In genomic region chrX:48453736-48454494, GRCm38 (mm10) we compare ENCODE assay signal across 8 mouse cellular contexts. TPM values are rescaled to one million over a fixed set of nuclear protein-coding genes. Genes with fewer than 3 reads are reported as not detected.
DNase-seq lines count a peak whose midpoint lies in the region; ATAC-seq and TF ChIP-seq lines count a peak whose summit lies in the region.

No protein-coding gene starts in this region.

- no peaks in the 10 kb centered on the region for H3K9me3 ChIP-seq in hindbrain, embryonic 14.5 days (ENCODE audit: control insufficient read depth, low read length)
- no peaks in the 10 kb centered on the region for H3K9me3 ChIP-seq in limb, embryonic 14.5 days (ENCODE audit: control insufficient read depth, low read length)
- H3K9me3 ChIP-seq in midbrain, embryonic 15.5 days: no peaks in the 10 kb centered on the region
- H3K9me3 ChIP-seq in stomach, embryonic 14.5 days (ENCODE audit: control insufficient read depth, low read depth, low read length): no peaks in the 10 kb centered on the region

- no peaks in the 10 kb centered on the region for H3K4me1 ChIP-seq in hindbrain, embryonic 14.5 days (replicated peaks; ENCODE audit: control insufficient read depth, insufficient read depth, low read length)
- no peaks in the 10 kb centered on the region for H3K4me1 ChIP-seq in limb, embryonic 14.5 days (ENCODE audit: control insufficient read depth, insufficient read depth, low read length)
- peaks cover 3% of the 10 kb centered on the region; the same call in 1 of the 2 replicates for H3K4me1 ChIP-seq in midbrain, embryonic 15.5 days
- no peaks in the 10 kb centered on the region; the same call in 1 of the 2 replicates for H3K4me1 ChIP-seq in stomach, embryonic 14.5 days (ENCODE audit: control insufficient read depth, insufficient read depth, low read length)

- peak overlapping the region; percentile 77 for H3K4me3 ChIP-seq in gastrocnemius, adult 2 months
- peak overlapping the region; percentile 33 for H3K4me3 ChIP-seq in hindbrain, embryonic 14.5 days (replicated peaks; ENCODE audit: low read length)
- peak overlapping the region; percentile 49 for H3K4me3 ChIP-seq in limb, embryonic 14.5 days (replicated peaks; ENCODE audit: low read length)
- H3K4me3 ChIP-seq in midbrain, embryonic 15.5 days: peak overlapping the region; percentile 36
- peak overlapping the region; percentile 47 for H3K4me3 ChIP-seq in stomach, embryonic 14.5 days (ENCODE audit: low read depth, low read length)

- H3K4me2 ChIP-seq in hindbrain, embryonic 14.5 days (replicated peaks): peak overlapping the region; percentile 47
- peak overlapping the region; percentile 47 for H3K4me2 ChIP-seq in limb, embryonic 14.5 days (replicated peaks; ENCODE audit: low read depth, low read length, severe bottlenecking)
- peak overlapping the region; percentile 51 for H3K4me2 ChIP-seq in midbrain, embryonic 15.5 days
- H3K4me2 ChIP-seq in stomach, embryonic 14.5 days (replicated peaks; ENCODE audit: low read depth, low read length): peak overlapping the region; percentile 49

- peak; percentile 77 for DNase-seq in Muller cell, postnatal 12 days (ENCODE audit: inconsistent ontology term)
- DNase-seq in brain, adult 2 months (ENCODE audit: low read depth, low spot score): peak; percentile 51
- DNase-seq in gastrocnemius, adult 2 months: peak; percentile 84
- no peak for DNase-seq in hindbrain, embryonic 14.5 days (ENCODE audit: low spot score)
- peak; percentile 57 for DNase-seq in limb, embryonic 14.5 days (ENCODE audit: low spot score)
- no peak for DNase-seq in cerebellum, adult 9-11 months

- 30% methylated on average over 21 of the region's 91 CpGs for WGBS in hindbrain, embryonic 14.5 days
- WGBS in limb, embryonic 14.5 days: 15% methylated on average over 5 of the region's 91 CpGs
- 24% methylated on average over 67 of the region's 91 CpGs for WGBS in midbrain, embryonic 15.5 days
- 21% methylated on average over 40 of the region's 91 CpGs for WGBS in stomach, embryonic 14.5 days

- H3K36me3 ChIP-seq in hindbrain, embryonic 14.5 days (replicated peaks; ENCODE audit: control insufficient read depth, insufficient read depth): no peaks in the 10 kb centered on the region
- no peaks in the 10 kb centered on the region for H3K36me3 ChIP-seq in limb, embryonic 14.5 days (ENCODE audit: control insufficient read depth, insufficient read depth, low read length)
- no peaks in the 10 kb centered on the region for H3K36me3 ChIP-seq in midbrain, embryonic 15.5 days (replicated peaks)
- H3K36me3 ChIP-seq in stomach, embryonic 14.5 days (ENCODE audit: control insufficient read depth, insufficient read depth, low read length): no peaks in the 10 kb centered on the region

- no peak overlapping the region for H3K9ac ChIP-seq in hindbrain, embryonic 14.5 days
- H3K9ac ChIP-seq in limb, embryonic 14.5 days (ENCODE audit: low read depth, low read length, severe bottlenecking): peak overlapping the region; percentile 62
- no peak overlapping the region for H3K9ac ChIP-seq in midbrain, embryonic 15.5 days
- H3K9ac ChIP-seq in stomach, embryonic 14.5 days (replicated peaks; ENCODE audit: low read depth, low read length): peak overlapping the region; percentile 68

- peak; percentile 9; the same call in 1 of the 2 replicates for TF ChIP-seq CTCF in gastrocnemius, adult 2 months (IDR thresholded peaks at IDR 0.05)

- H3K27me3 ChIP-seq in hindbrain, embryonic 14.5 days (ENCODE audit: control insufficient read depth, insufficient read depth, low read length): peaks cover 18% of the 10 kb centered on the region; the same call in 1 of the 2 replicates
- H3K27me3 ChIP-seq in limb, embryonic 14.5 days (ENCODE audit: control insufficient read depth, insufficient read depth, low read length): no peaks in the 10 kb centered on the region
- peaks cover 12% of the 10 kb centered on the region for H3K27me3 ChIP-seq in midbrain, embryonic 15.5 days (replicated peaks)
- H3K27me3 ChIP-seq in stomach, embryonic 14.5 days (ENCODE audit: control insufficient read depth, insufficient read depth, low read length): no peaks in the 10 kb centered on the region

- peak; percentile 61; the same call in 1 of the 2 replicates for ATAC-seq in hindbrain, embryonic 14.5 days (ENCODE audit: low FRiP score)
- ATAC-seq in limb, embryonic 14.5 days (ENCODE audit: low FRiP score, low read depth): peak; percentile 87
- ATAC-seq in midbrain, embryonic 15.5 days (replicated peaks): peak; percentile 55
- ATAC-seq in stomach, embryonic 14.5 days (ENCODE audit: insufficient number of reproducible peaks, insufficient read depth, low FRiP score, low read depth): peak; percentile 91

- peak overlapping the region; percentile 87 for H3K27ac ChIP-seq in gastrocnemius, adult 2 months
- H3K27ac ChIP-seq in hindbrain, embryonic 14.5 days: no peak overlapping the region
- no peak overlapping the region for H3K27ac ChIP-seq in limb, embryonic 14.5 days (replicated peaks; ENCODE audit: low read depth, low read length)
- H3K27ac ChIP-seq in midbrain, embryonic 15.5 days: no peak overlapping the region
- H3K27ac ChIP-seq in stomach, embryonic 14.5 days (ENCODE audit: low read length): peak overlapping the region; percentile 71; the same call in 1 of the 2 replicates

- no peak for TF ChIP-seq POLR2A in limb, embryonic 14.5 days (IDR thresholded peaks at IDR 0.05; ENCODE audit: borderline replicate concordance, extremely low read depth, insufficient read depth, insufficient read length)

- intact Hi-C loops in gastrocnemius, adult 2 months (cut with DNase I): no loop called here

RNA-seq across cellular contexts. Expression of gene Elf4, which starts 9.0 kb away (rescaled TPM):
- 1 to 10 TPM; 1.6 to 2.1 TPM for total RNA-seq in gastrocnemius, adult 2 months (2021)
- 0.83 and 1.2 TPM in 2 replicates for polyA plus RNA-seq in hindbrain, embryonic 14.5 days (2014; fragmentation: Nextera tagmentation; extraction: Ambion mirVana)
- 24.3 and 29.6 TPM in 2 replicates for polyA plus RNA-seq in limb, embryonic 14.5 days (2012; rRNA removed)
- polyA plus RNA-seq in limb, embryonic 14.5 days (2014; fragmentation: Nextera tagmentation; extraction: Ambion mirVana): 11.1 and 12.0 TPM in 2 replicates
- 0.50 and 0.80 TPM in 2 replicates for polyA plus RNA-seq in midbrain, embryonic 15.5 days (2015; fragmentation: Nextera tagmentation; extraction: Ambion mirVana)
- polyA plus RNA-seq in stomach, embryonic 14.5 days (2014; fragmentation: Nextera tagmentation; extraction: Ambion mirVana): 13.5 and 15.2 TPM in 2 replicates

RNA-seq across cellular contexts. Expression of gene Aifm1, which starts 59.4 kb away (rescaled TPM):
- 10 to 100 TPM; 37.3 to 50.0 TPM for total RNA-seq in gastrocnemius, adult 2 months (2021)
- polyA plus RNA-seq in hindbrain, embryonic 14.5 days (2014; fragmentation: Nextera tagmentation; extraction: Ambion mirVana): 34.5 and 38.3 TPM in 2 replicates
- polyA plus RNA-seq in limb, embryonic 14.5 days (2012; rRNA removed): 29.8 and 41.1 TPM in 2 replicates
- polyA plus RNA-seq in limb, embryonic 14.5 days (2014; fragmentation: Nextera tagmentation; extraction: Ambion mirVana): 54.9 and 57.3 TPM in 2 replicates
- 36.1 and 38.9 TPM in 2 replicates for polyA plus RNA-seq in midbrain, embryonic 15.5 days (2015; fragmentation: Nextera tagmentation; extraction: Ambion mirVana)
- polyA plus RNA-seq in stomach, embryonic 14.5 days (2014; fragmentation: Nextera tagmentation; extraction: Ambion mirVana): 61.9 and 63.8 TPM in 2 replicates

Comparison
In these comparisons a context has a peak if more than half of its experiments do, and no peak if none do; other contexts are left out.
1. DNase-seq: peak in Muller cell, postnatal 12 days (single experiment), brain, adult 2 months (single experiment), gastrocnemius, adult 2 months (single experiment) and limb, embryonic 14.5 days (single experiment); none in hindbrain, embryonic 14.5 days (single experiment) and cerebellum, adult 9-11 months (single experiment).
2. H3K27ac ChIP-seq: peak in gastrocnemius, adult 2 months (single experiment) and stomach, embryonic 14.5 days (single experiment); none in hindbrain, embryonic 14.5 days (single experiment), limb, embryonic 14.5 days (single experiment) and midbrain, embryonic 15.5 days (single experiment).
3. H3K9ac ChIP-seq: peak in limb, embryonic 14.5 days (single experiment) and stomach, embryonic 14.5 days (single experiment); none in hindbrain, embryonic 14.5 days (single experiment) and midbrain, embryonic 15.5 days (single experiment).
4. Peak in every context shown above with its lines, with median percentiles within 50 percentile points of each other: H3K4me3 ChIP-seq, ATAC-seq and H3K4me2 ChIP-seq.